Mouse (Mus musculus) right cerebral cortex, postnatal 10 days (tissue): ENCODE measurements at regions not wholly inside any gene's neighbourhood (a gene's known extent, or its start where the extent isn't known, plus 50 kb on each side); places are given as distances from the start of the nearest gene placed in this dataset.

Source experiments
- DNase-seq, 2 experiments: peaks; one replicate each; pipeline ENCODE4 v3.0.0; 2021; ENCODE audit warnings: low spot score in 2 of 2

- no peak for DNase-seq
Measured at GRCm38 (mm10) chr13:53903626-53904025, 151.9 kb downstream of the Drd1 start.

GRCm38 (mm10) chr13:53902831-53903230, 152.7 kb downstream of the Drd1 start:
- no peak for DNase-seq

- no peak for DNase-seq
Measured at GRCm38 (mm10) chr13:53900406-53901025, 155.0 kb downstream of the Drd1 start.

GRCm38 (mm10) chr13:53898351-53898750, 157.2 kb downstream of the Drd1 start:
- no peak for DNase-seq

- no peak for DNase-seq
Measured at GRCm38 (mm10) chr13:53897176-53897575, 158.3 kb downstream of the Drd1 start.

GRCm38 (mm10) chr13:53888411-53888810, 167.1 kb downstream of the Drd1 start:
- no peak for DNase-seq

- no peak for DNase-seq
Measured at GRCm38 (mm10) chr13:53885756-53886155, 169.7 kb downstream of the Drd1 start.

- peak in 1 of 2 experiments; percentile 43 for DNase-seq
Measured at GRCm38 (mm10) chr13:53883206-53883605, 172.3 kb downstream of the Drd1 start.

GRCm38 (mm10) chr13:53880466-53881250, 174.8 kb downstream of the Drd1 start:
- DNase-seq, result no peak

- DNase-seq, result no peak
Measured at GRCm38 (mm10) chr13:53875546-53875945, 180.0 kb downstream of the Drd1 start.

GRCm38 (mm10) chr13:53865323-53865722, 190.2 kb downstream of the Drd1 start:
- no peak for DNase-seq

GRCm38 (mm10) chr13:53862336-53862735, 193.2 kb downstream of the Drd1 start:
- peak in 1 of 2 experiments; percentile 32 for DNase-seq

GRCm38 (mm10) chr13:53854196-53854595, 201.3 kb downstream of the Drd1 start:
- DNase-seq, result no peak

GRCm38 (mm10) chr13:53850146-53850545, 205.4 kb downstream of the Drd1 start:
- DNase-seq, result no peak

- DNase-seq, result no peak
Measured at GRCm38 (mm10) chr13:53846221-53846620, 209.3 kb downstream of the Drd1 start.

GRCm38 (mm10) chr13:53845786-53846185, 209.7 kb downstream of the Drd1 start:
- DNase-seq, result peak in 1 of 2 experiments; percentile 34

GRCm38 (mm10) chr13:53825957-53826580, 229.4 kb downstream of the Drd1 start:
- peak; percentile 66 to 72 for DNase-seq

- no peak for DNase-seq
Measured at GRCm38 (mm10) chr13:53822061-53822460, 233.4 kb downstream of the Drd1 start.

- DNase-seq, result no peak
Measured at GRCm38 (mm10) chr13:53815629-53816028, 239.9 kb downstream of the Drd1 start.

- no peak for DNase-seq
Measured at GRCm38 (mm10) chr13:53814088-53814487, 241.4 kb downstream of the Drd1 start.

- DNase-seq, result peak in 1 of 2 experiments; percentile 40
Measured at GRCm38 (mm10) chr13:53811862-53812261, 243.6 kb downstream of the Drd1 start.

- no peak for DNase-seq
Measured at GRCm38 (mm10) chr13:53811151-53811550, 244.4 kb downstream of the Drd1 start.
